Mouse (Mus musculus): Measurements from ENCODE around the gene Spata7.

Gene Spata7

GRCm38 (mm10) chr12:98670429-98670828 lies 42.5 kb downstream of the Spata7 start:
- DNase-seq (ENCODE audit: low spot score in 2 of 2): no peak

GRCm38 (mm10) chr12:98673879-98674278 lies 45.9 kb downstream of the Spata7 start:
- DNase-seq (ENCODE audit: low spot score in 2 of 2): no peak

- peak; percentile 74 to 78 for DNase-seq (ENCODE audit: low spot score in 2 of 2)
Observed at GRCm38 (mm10) chr12:98674627-98675143, 46.7 kb downstream of the Spata7 start.

GRCm38 (mm10) chr12:98676861-98677260 lies 48.9 kb downstream of the Spata7 start:
- no peak for DNase-seq (ENCODE audit: low spot score in 2 of 2)

- no peak for DNase-seq (ENCODE audit: low spot score in 2 of 2)
Observed at GRCm38 (mm10) chr12:98677336-98677735, 49.4 kb downstream of the Spata7 start.

- no peak for DNase-seq (ENCODE audit: low spot score in 2 of 2)
Observed at GRCm38 (mm10) chr12:98679906-98680305, 51.9 kb downstream of the Spata7 start.

- no peak for DNase-seq (ENCODE audit: low spot score in 2 of 2)
Observed at GRCm38 (mm10) chr12:98682196-98682595, 54.2 kb downstream of the Spata7 start.

GRCm38 (mm10) chr12:98683171-98683570 lies 55.2 kb downstream of the Spata7 start:
- DNase-seq (ENCODE audit: low spot score in 2 of 2): no peak

GRCm38 (mm10) chr12:98683574-98683973 lies 55.6 kb downstream of the Spata7 start:
- DNase-seq (ENCODE audit: low spot score in 2 of 2): no peak

GRCm38 (mm10) chr12:98690230-98690629 lies 62.3 kb downstream of the Spata7 start:
- DNase-seq (ENCODE audit: low spot score in 2 of 2): no peak

GRCm38 (mm10) chr12:98697202-98697601 lies 69.2 kb downstream of the Spata7 start:
- peak; percentile 30 to 38 for DNase-seq (ENCODE audit: low spot score in 2 of 2)

- DNase-seq (ENCODE audit: low spot score in 2 of 2): no peak
Observed at GRCm38 (mm10) chr12:98701564-98701963, 73.6 kb downstream of the Spata7 start.

GRCm38 (mm10) chr12:98703554-98703953 lies 75.6 kb downstream of the Spata7 start:
- DNase-seq (ENCODE audit: low spot score in 2 of 2): no peak

- DNase-seq (ENCODE audit: low spot score in 2 of 2): no peak
Observed at GRCm38 (mm10) chr12:98703961-98704360, 76.0 kb downstream of the Spata7 start.

- DNase-seq (ENCODE audit: low spot score in 2 of 2): no peak
Observed at GRCm38 (mm10) chr12:98712819-98713218, 84.9 kb downstream of the Spata7 start.

GRCm38 (mm10) chr12:98713621-98714103 lies 85.7 kb downstream of the Spata7 start:
- DNase-seq (ENCODE audit: low spot score in 2 of 2): no peak

GRCm38 (mm10) chr12:98714757-98715156 lies 86.8 kb downstream of the Spata7 start:
- no peak for DNase-seq (ENCODE audit: low spot score in 2 of 2)

- no peak for DNase-seq (ENCODE audit: low spot score in 2 of 2)
Observed at GRCm38 (mm10) chr12:98716142-98716541, 88.2 kb downstream of the Spata7 start.

Data from right cerebral cortex, adult 2 months (tissue).